Mouse (Mus musculus): Measurements from ENCODE around the gene Ndufs1. TPM values are rescaled to one million over a fixed set of nuclear protein-coding genes. Genes with fewer than 3 reads are reported as not detected.

Gene Ndufs1
- polyA plus RNA-seq, 1 experiment from 2014 or later = 147 TPM

DNA sequence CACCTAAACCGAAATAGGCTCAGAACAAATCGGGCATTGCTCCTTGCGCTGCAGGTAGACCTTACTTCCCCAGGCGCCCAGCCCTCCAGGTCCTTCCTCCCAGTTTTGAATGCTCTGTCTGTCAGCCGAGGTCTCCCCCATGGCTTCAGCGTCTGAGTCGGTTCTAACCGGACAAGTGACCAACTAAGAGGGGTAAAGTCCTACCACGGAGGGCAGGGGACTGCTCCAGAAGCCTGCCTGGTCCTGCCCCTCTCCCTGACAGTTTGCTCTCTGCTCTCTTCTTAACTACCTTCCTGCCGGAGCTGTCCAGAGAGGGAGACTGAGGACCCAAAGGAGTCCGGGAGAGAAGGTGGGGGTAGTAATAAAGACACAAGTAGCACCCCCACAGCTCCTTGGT is 63.8 kb downstream of the Ndufs1 start:
- H3K27me3 ChIP-seq (replicated peaks) = no peaks in the 10 kb centered on the region
- H3K27ac ChIP-seq = 0 out of 2 replicates have a peak overlapping the region, but pooled peaks have one; percentile 96
- peak overlapping the region; percentile 99 for H3K4me3 ChIP-seq
- H3K4me1 ChIP-seq = peaks cover 21% of the 10 kb centered on the region
- no peaks in the 10 kb centered on the region for H3K9me3 ChIP-seq
- WGBS = 3% methylated on average over 11 of the region's 11 CpGs
- H3K9ac ChIP-seq = peak overlapping the region; percentile 100
- H3K4me2 ChIP-seq (replicated peaks) = peak overlapping the region; percentile 68
- ATAC-seq (ENCODE audit: low FRiP score, low read depth) = peak; percentile 26; the same call in 1 of the 2 replicates
- H3K36me3 ChIP-seq = no peaks in the 10 kb centered on the region

GRCm38 (mm10) chr1:63112151-63112864 is 64.3 kb downstream of the Ndufs1 start:
- 51% methylated on average over 8 of the region's 8 CpGs for WGBS
- H3K27ac ChIP-seq = no peak overlapping the region

DNA sequence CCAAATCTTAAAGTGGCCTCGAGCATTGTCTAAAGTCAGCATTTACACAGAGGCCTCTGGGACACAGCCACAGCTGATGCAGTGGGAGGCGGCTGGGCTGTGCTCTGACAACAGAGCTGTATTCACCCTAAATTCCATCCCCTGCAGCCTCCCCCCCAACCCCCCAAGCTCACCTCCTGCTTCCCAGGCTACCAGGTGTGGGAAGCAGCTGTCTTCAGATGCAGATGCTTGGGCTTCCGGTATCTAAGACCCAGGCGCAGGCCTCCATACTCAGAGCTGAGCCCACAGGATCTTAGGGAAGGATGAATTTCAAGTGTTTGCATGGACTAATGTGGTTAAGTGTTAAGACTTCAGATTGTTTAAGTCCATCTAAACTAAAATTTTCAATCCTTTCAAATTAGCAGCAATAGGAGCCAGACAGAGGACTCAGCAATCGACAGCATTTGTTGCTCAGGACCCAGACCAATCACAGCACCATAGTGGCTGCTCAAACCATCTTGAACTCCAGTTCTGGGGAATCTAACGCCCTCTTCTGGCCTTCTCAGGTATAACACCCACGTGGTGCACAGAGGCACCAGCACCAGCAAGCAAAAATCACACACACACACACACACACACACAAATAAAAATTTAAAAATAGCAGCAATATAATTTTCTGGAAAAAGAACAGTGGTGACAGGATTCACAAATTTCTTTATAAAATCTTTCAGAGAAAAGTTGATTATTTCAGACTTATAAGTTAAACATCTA is 65.9 kb downstream of the Ndufs1 start:
- 45% methylated on average over 7 of the region's 7 CpGs for WGBS
- Histone ChIP-seq H3K27me3 (replicated peaks) (no peaks in the 10 kb centered on the region), H3K27ac (no peak overlapping the region), H3K9ac (no peak overlapping the region), H3K36me3 (no peaks in the 10 kb centered on the region), H3K4me3 (no peak overlapping the region), H3K9me3 (no peaks in the 10 kb centered on the region), H3K4me2 (replicated peaks) (no peak overlapping the region), H3K4me1 (peaks cover 17% of the 10 kb centered on the region)
- ATAC-seq (ENCODE audit: low FRiP score, low read depth) = no peak

More at GRCm38 (mm10) chr1:63112151-63112864, 64.3 kb downstream of the Ndufs1 start:
- no peaks in the 10 kb centered on the region for H3K36me3 ChIP-seq
- peak overlapping the region; percentile 68 for H3K4me2 ChIP-seq (replicated peaks)
- no peaks in the 10 kb centered on the region for H3K9me3 ChIP-seq
- no peak for ATAC-seq (ENCODE audit: low FRiP score, low read depth)
- peaks cover 21% of the 10 kb centered on the region for H3K4me1 ChIP-seq
- peak overlapping the region; percentile 100 for H3K9ac ChIP-seq
- peak overlapping the region; percentile 99 for H3K4me3 ChIP-seq
- no peaks in the 10 kb centered on the region for H3K27me3 ChIP-seq (replicated peaks)

DNA sequence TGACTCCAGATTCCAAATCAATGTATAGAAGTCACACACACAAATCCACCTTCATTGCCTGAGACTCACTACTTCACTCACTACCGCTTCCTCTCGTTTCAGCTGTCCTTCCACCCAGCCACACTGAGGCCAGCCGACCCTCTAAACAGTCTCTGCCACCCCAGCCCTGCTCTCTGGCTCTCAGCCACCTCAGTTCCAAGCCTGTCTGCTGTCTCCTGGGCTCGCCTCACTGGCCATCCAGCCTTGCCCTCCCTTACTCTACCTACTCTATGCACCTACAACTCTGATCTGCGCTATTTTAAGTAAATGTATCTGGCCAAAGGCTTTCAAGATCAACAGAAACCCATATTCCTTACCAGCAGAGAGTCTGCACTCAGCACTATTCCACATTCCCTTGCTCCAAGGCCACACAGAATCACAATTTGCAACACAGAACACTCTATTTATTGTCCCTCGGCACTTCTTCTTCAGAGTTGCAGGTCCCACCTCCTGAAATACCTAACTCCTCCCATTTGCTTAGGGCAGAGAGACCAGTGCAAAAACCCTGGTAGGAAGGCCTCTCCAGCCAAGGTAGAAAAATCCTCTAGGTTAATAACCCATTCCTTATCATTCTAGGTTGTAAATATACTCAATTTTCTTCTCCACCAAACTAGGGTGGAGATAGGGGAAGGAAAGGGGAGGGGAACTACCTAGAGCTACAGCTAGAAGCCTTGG is 68.9 kb downstream of the Ndufs1 start:
- WGBS = 74% methylated on average over 6 of the region's 6 CpGs
- Histone ChIP-seq H3K27ac (no peak overlapping the region), H3K4me1 (peaks cover 13% of the 10 kb centered on the region), H3K4me3 (no peak overlapping the region), H3K9me3 (no peaks in the 10 kb centered on the region), H3K4me2 (replicated peaks) (no peak overlapping the region), H3K36me3 (peaks cover 15% of the 10 kb centered on the region), H3K27me3 (replicated peaks) (no peaks in the 10 kb centered on the region), H3K9ac (no peak overlapping the region)
- ATAC-seq (ENCODE audit: low FRiP score, low read depth) = no peak

DNA sequence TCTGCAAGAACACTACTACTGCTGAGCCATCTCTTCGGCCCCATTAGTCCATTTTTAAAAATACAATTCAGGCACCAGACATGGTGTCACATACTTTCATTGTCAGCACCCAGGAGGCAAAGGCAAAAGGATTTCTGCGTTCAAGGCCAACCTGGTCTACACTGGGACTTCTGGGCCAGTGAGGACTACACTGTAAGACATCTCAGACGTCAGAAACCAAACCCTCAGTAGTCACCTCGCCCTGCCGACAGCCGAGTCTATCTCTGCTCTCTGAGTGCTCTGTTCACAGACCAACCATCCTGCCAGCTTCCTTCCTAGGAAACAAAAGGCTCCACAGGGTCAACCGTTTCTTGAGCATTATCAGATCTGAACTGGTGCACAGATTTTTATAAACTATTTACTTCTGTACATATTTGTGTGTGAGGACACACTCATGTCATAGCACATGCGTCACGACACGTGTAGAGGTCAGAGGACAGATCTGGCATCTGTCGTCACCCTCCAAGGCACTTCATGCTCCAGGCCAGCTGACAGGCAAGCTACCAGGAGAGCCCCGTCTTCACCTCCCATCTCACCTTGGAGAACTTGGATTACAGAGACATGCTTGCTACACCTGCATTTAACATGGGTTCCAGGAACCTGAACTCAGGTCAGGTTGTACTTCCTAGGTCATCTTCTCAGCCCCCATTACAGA is 73.7 kb downstream of the Ndufs1 start:
- 94% methylated on average over 12 of the region's 12 CpGs for WGBS

GRCm38 (mm10) chr1:63100196-63100595 is 76.4 kb downstream of the Ndufs1 start:
- H3K27ac ChIP-seq = no peak overlapping the region
- H3K4me2 ChIP-seq (replicated peaks) = no peak overlapping the region
- WGBS = 94% methylated on average over 8 of the region's 8 CpGs
- no peak for ATAC-seq (ENCODE audit: low FRiP score, low read depth)
- H3K27me3 ChIP-seq (replicated peaks) = no peaks in the 10 kb centered on the region
- peaks cover 71% of the 10 kb centered on the region for H3K36me3 ChIP-seq
- no peak overlapping the region for H3K4me3 ChIP-seq
- no peak overlapping the region for H3K9ac ChIP-seq
- H3K4me1 ChIP-seq = no peaks in the 10 kb centered on the region
- H3K9me3 ChIP-seq = no peaks in the 10 kb centered on the region

More for the DNA sequence above, 73.7 kb downstream of the Ndufs1 start:
- ATAC-seq (ENCODE audit: low FRiP score, low read depth) = no peak
- H3K9ac ChIP-seq = no peak overlapping the region
- no peaks in the 10 kb centered on the region for H3K4me1 ChIP-seq
- peaks cover 56% of the 10 kb centered on the region for H3K36me3 ChIP-seq
- no peak overlapping the region for H3K4me3 ChIP-seq
- H3K27ac ChIP-seq = no peak overlapping the region
- H3K9me3 ChIP-seq = no peaks in the 10 kb centered on the region
- H3K27me3 ChIP-seq (replicated peaks) = no peaks in the 10 kb centered on the region
- H3K4me2 ChIP-seq (replicated peaks) = no peak overlapping the region

DNA sequence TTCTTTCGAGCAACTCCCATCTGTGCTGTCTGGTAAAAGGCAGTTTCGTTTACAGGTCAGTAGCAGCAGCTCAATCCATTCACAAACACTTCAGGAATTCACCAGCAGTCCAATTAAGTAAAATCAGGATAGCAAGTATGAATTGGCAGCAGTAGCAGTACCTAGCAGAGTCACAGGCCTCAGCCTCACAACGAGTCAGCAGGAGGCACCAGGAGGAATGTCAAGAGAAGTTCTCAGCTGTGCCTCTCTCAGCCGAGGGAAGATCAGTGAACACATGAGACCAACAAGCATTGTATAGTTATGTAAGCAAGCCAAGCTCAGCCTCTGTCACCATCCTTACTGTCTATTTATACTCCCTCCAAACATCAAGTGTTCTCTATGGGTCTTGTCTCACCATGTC is 77.8 kb downstream of the Ndufs1 start:
- no peak for ATAC-seq (ENCODE audit: low FRiP score, low read depth)
- no peaks in the 10 kb centered on the region for H3K27me3 ChIP-seq (replicated peaks)
- 90% methylated on average over 4 of the region's 4 CpGs for WGBS
- H3K27ac ChIP-seq = no peak overlapping the region
- no peak overlapping the region for H3K9ac ChIP-seq
- H3K36me3 ChIP-seq = peaks cover 67% of the 10 kb centered on the region
- no peak overlapping the region for H3K4me3 ChIP-seq
- H3K4me2 ChIP-seq (replicated peaks) = no peak overlapping the region
- no peaks in the 10 kb centered on the region for H3K4me1 ChIP-seq
- no peaks in the 10 kb centered on the region for H3K9me3 ChIP-seq

DNA sequence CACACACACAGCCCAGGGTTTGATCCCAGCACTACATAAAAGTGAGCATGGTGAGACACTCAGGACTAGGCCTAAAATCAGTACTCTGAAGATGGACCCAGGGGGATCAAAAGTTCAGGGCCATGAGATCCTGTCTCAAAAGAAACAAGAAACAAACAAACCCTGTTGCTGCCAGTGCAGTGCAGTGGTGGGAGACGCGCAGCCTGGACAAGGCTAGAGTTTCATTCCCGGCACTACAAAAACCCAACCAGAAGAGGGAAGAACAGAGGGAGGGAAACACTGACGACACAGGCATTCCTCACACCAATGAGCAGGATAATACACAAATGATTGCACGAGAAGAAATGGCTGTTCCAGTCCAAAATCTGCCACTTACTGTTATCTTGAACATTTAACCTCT is 80.6 kb downstream of the Ndufs1 start:
- Histone ChIP-seq H3K9ac (no peak overlapping the region), H3K4me2 (replicated peaks) (no peak overlapping the region), H3K9me3 (no peaks in the 10 kb centered on the region), H3K27me3 (replicated peaks) (no peaks in the 10 kb centered on the region), H3K4me3 (no peak overlapping the region), H3K4me1 (no peaks in the 10 kb centered on the region), H3K27ac (no peak overlapping the region), H3K36me3 (peaks cover 67% of the 10 kb centered on the region)
- 88% methylated on average over 5 of the region's 5 CpGs for WGBS
- no peak for ATAC-seq (ENCODE audit: low FRiP score, low read depth)

Small RNA genes lying within 50 kb of the gene (microRNA-seq; reads per million reads assigned to microRNA genes)
- gene Gm24557 = not detected
- gene Gm27512 = not detected

Other genes with a start within 250 kb of the Ndufs1 start
- 9.1 and 10.5 TPM in 2 replicates for gene Ino80d, start 62.2 kb downstream of the Ndufs1 start, polyA plus RNA-seq (2016; fragmentation: Nextera tagmentation; extraction: Ambion mirVana)
- gene Eef1b2, start within 50 bp of the Ndufs1 start, polyA plus RNA-seq (2016; fragmentation: Nextera tagmentation; extraction: Ambion mirVana) = 397 and 398 TPM in 2 replicates
- gene Gpr1, start 37.7 kb upstream of the Ndufs1 start, polyA plus RNA-seq (2016; fragmentation: Nextera tagmentation; extraction: Ambion mirVana) = 0.35 and 0.42 TPM in 2 replicates
- gene Zdbf2, start 96.4 kb upstream of the Ndufs1 start, polyA plus RNA-seq (2016; fragmentation: Nextera tagmentation; extraction: Ambion mirVana) = 14.7 and 19.7 TPM in 2 replicates